Mouse (Mus musculus) kidney, postnatal 25 days (tissue): ENCODE measurements around the gene Zmym4.

Experiments used
- DNase-seq, 2 experiments: peaks; one replicate each; pipeline ENCODE4 v3.0.0; 2021; ENCODE audit warnings: mixed read lengths in 2 of 2

Gene Zmym4

GRCm38 (mm10) chr4:126814854-126815253 lies 153.1 kb downstream of the Zmym4 start:
- no peak for DNase-seq

- DNase-seq: no peak
Observed at GRCm38 (mm10) chr4:126813212-126813611, 154.7 kb downstream of the Zmym4 start.
